Mouse (Mus musculus): ENCODE data around the gene Trim34a. TPM values are rescaled to one million over a fixed set of nuclear protein-coding genes. Genes with fewer than 3 reads are reported as not detected.

Gene Trim34a
- polyA plus RNA-seq, 1 experiment = 5.1 TPM

DNA sequence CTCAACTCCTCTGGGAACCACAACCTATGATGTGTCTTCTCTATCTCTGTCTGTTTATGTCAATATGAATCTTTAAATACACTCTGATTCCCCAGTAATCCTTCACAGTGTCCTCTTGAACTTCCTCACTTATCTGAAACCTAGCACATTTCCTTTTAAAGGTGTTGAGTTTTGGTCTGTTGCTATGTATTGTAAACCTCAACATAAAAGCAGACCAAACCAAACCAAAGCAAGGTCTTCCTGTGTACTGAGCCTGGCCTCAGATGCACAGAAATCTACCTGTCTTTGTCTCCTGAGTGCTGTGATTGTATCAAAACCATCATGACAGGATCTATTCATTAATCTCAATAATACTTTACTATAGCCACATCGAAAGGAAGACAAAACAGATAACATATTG lies 46.4 kb downstream of the Trim34a start:
- DNase-seq = no peak
- 93% methylated on average over 1 of the region's 1 CpGs for WGBS

DNA sequence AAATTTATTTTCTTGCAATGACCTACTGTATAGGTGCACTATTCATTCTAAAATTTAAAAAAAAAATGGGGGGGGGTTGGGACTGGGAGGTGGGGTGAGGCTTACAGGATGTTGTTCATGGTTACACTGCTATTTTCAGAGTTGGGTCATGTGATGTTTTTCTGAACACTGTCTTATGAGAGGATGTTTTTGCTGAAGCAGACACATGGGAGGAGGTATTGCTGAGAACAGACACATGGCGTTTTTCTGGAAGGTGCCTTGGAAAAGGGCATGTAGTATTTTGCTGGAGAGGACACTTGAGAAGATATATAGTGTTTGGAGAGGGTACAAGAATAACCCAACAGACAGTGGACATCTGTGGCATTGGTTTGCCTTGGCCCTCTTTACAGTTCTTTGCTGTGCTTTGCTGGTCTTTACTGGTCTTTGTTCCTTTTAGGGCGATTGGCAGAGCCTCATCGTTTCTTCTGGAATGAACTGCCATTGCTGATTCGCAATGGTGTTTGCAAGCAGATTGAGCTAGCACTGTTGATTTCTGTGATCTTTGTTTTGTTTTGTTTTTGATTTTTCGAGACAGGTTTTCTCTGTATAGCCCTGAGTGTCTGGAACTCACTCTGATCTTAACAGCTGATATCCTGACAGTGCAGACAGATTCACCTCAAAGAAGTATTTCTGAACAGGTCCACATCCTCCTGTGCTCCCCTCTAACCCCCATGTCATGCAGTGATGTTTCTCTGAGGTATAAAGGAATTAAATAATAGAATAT lies 47.6 kb downstream of the Trim34a start:
- WGBS = 79% methylated on average over 5 of the region's 5 CpGs

More for the DNA sequence above, 46.4 kb downstream of the Trim34a start:
- no peak overlapping the region for H3K27ac ChIP-seq (ENCODE audit: insufficient read depth, low read depth, low read length)
- H3K36me3 ChIP-seq (ENCODE audit: control insufficient read depth, insufficient read depth, low read length) = no peaks in the 10 kb centered on the region
- TF ChIP-seq POLR2A (IDR thresholded peaks at IDR 0.05; ENCODE audit: low read depth, low read length) = no peak
- no peak for TF ChIP-seq CTCF (conservative IDR thresholded peaks at IDR 0.05; ENCODE audit: insufficient read depth, insufficient read length, low read depth, low read length)
- no peak overlapping the region for H3K4me3 ChIP-seq (ENCODE audit: insufficient read depth, low read depth, low read length)
- H3K4me1 ChIP-seq (ENCODE audit: control insufficient read depth, insufficient read depth, low read length) = no peaks in the 10 kb centered on the region
- no peaks in the 10 kb centered on the region for H3K27me3 ChIP-seq (replicated peaks; ENCODE audit: control insufficient read depth, insufficient read depth, low read length)

More for the DNA sequence above, 47.6 kb downstream of the Trim34a start:
- Histone ChIP-seq H3K27ac (ENCODE audit: insufficient read depth, low read depth, low read length) (no peak overlapping the region), H3K27me3 (replicated peaks; ENCODE audit: control insufficient read depth, insufficient read depth, low read length) (no peaks in the 10 kb centered on the region), H3K4me3 (ENCODE audit: insufficient read depth, low read depth, low read length) (no peak overlapping the region), H3K4me1 (ENCODE audit: control insufficient read depth, insufficient read depth, low read length) (no peaks in the 10 kb centered on the region), H3K36me3 (ENCODE audit: control insufficient read depth, insufficient read depth, low read length) (no peaks in the 10 kb centered on the region)
- TF ChIP-seq POLR2A (IDR thresholded peaks at IDR 0.05; ENCODE audit: low read depth, low read length) = no peak
- TF ChIP-seq CTCF (conservative IDR thresholded peaks at IDR 0.05; ENCODE audit: insufficient read depth, insufficient read length, low read depth, low read length) = no peak
- no peak for DNase-seq

Other genes starting within 250 kb of the Trim34a start
- not detected in 2 replicates for gene Olfr638, start 245.7 kb upstream of the Trim34a start, polyA plus RNA-seq (2012; rRNA removed)
- not detected in 2 replicates for gene Olfr639, start 227.2 kb upstream of the Trim34a start, polyA plus RNA-seq (2012; rRNA removed)
- not detected in 2 replicates for gene Olfr640, start 218.9 kb upstream of the Trim34a start, polyA plus RNA-seq (2012; rRNA removed)
- gene Olfr641, start 209.0 kb upstream of the Trim34a start, polyA plus RNA-seq (2012; rRNA removed) = not detected in 2 replicates
- gene Olfr642, start 191.8 kb upstream of the Trim34a start, polyA plus RNA-seq (2012; rRNA removed) = not detected in 2 replicates
- gene 4930516K23Rik, start 183.0 kb upstream of the Trim34a start, polyA plus RNA-seq (2012; rRNA removed) = not detected in 2 replicates
- gene Olfr644, start 172.6 kb upstream of the Trim34a start, polyA plus RNA-seq (2012; rRNA removed) = not detected in 2 replicates
- not detected in 2 replicates for gene Olfr645, start 159.0 kb upstream of the Trim34a start, polyA plus RNA-seq (2012; rRNA removed)
- not detected in 2 replicates for gene Olfr646, start 139.6 kb upstream of the Trim34a start, polyA plus RNA-seq (2012; rRNA removed)
- gene Ubqln5, start 114.6 kb upstream of the Trim34a start, polyA plus RNA-seq (2012; rRNA removed) = not detected in 2 replicates
- not detected in 2 replicates for gene Olfr643, start 107.1 kb upstream of the Trim34a start, polyA plus RNA-seq (2012; rRNA removed)
- gene Ubqln3, start 101.2 kb upstream of the Trim34a start, polyA plus RNA-seq (2012; rRNA removed) = 0.07 and 0.09 TPM in 2 replicates
- 0.18 TPM in 1 of 2 replicates, not detected in the other for gene Ubqlnl, start 93.9 kb upstream of the Trim34a start, polyA plus RNA-seq (2012; rRNA removed)
- gene Olfm5, start 79.6 kb upstream of the Trim34a start, polyA plus RNA-seq (2012; rRNA removed) = not detected in 2 replicates
- not detected in 2 replicates for gene Olfr648, start 61.1 kb upstream of the Trim34a start, polyA plus RNA-seq (2012; rRNA removed)
- not detected in 2 replicates for gene Olfr649, start 48.5 kb upstream of the Trim34a start, polyA plus RNA-seq (2012; rRNA removed)
- 0.88 and 1.0 TPM in 2 replicates for gene Trim6, start 25.7 kb upstream of the Trim34a start, polyA plus RNA-seq (2012; rRNA removed)
- gene Trim5, start 43.6 kb downstream of the Trim34a start, polyA plus RNA-seq (2012; rRNA removed) = 0.30 and 0.42 TPM in 2 replicates
- gene Trim12a, start 71.0 kb downstream of the Trim34a start, polyA plus RNA-seq (2012; rRNA removed) = 1.9 and 3.1 TPM in 2 replicates
- 2.3 TPM in 2 replicates for gene Trim34b, start 85.0 kb downstream of the Trim34a start, polyA plus RNA-seq (2012; rRNA removed)
- 2.4 and 3.4 TPM in 2 replicates for gene Trim12c, start 108.9 kb downstream of the Trim34a start, polyA plus RNA-seq (2012; rRNA removed)
- gene Trim30b, start 125.4 kb downstream of the Trim34a start, polyA plus RNA-seq (2012; rRNA removed) = 0.03 and 0.25 TPM in 2 replicates
- gene Trim30c, start 156.4 kb downstream of the Trim34a start, polyA plus RNA-seq (2012; rRNA removed) = 0.09 TPM in 1 of 2 replicates, not detected in the other
- 2.1 and 4.6 TPM in 2 replicates for gene Trim30a, start 220.7 kb downstream of the Trim34a start, polyA plus RNA-seq (2012; rRNA removed)

Measured in kidney, adult 2 months (tissue).